Mouse (Mus musculus) granulocyte monocyte progenitor cell, adult 5-6 weeks (primary cell): ENCODE measurements at regions not wholly inside any gene's neighbourhood (a gene's known extent, or its start where the extent isn't known, plus 50 kb on each side); places are given as distances from the start of the nearest gene placed in this dataset.

Source experiments
- ATAC-seq: replicated peaks from 2 replicates; pipeline ENCODE4 v1.8.0; 2016; ENCODE audit warnings: mild to moderate bottlenecking, moderate TSS enrichment, inconsistent platforms; ENCODE audit not compliant: poor library complexity, severe bottlenecking

- no peak for ATAC-seq
Observed at GRCm38 (mm10) chr14:25244841-25245240, 214.1 kb upstream of the Zmiz1 start.

GRCm38 (mm10) chr14:25245691-25246090, 213.3 kb upstream of the Zmiz1 start:
- ATAC-seq = no peak

DNA sequence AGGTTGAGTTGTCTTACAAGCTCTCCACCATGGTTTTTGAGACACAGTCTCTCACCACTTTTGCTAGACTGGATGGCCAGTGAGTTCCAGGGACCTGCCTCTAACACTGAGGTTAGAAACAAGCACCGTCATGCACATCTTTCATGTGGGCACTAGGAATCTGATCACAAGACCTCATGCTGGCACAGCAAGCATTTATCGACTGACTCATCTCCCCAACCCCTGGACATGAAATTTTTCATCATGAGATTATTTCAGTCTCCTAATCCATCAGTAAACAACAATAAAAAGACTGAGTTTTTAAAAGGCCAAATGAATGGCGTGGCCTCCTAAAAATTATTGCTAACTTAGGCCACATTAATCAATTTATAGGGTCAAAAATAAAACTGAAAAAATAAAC, 210.0 kb upstream of the Zmiz1 start:
- no peak for ATAC-seq

GRCm38 (mm10) chr14:25253016-25253850, 205.8 kb upstream of the Zmiz1 start:
- no peak for ATAC-seq

DNA sequence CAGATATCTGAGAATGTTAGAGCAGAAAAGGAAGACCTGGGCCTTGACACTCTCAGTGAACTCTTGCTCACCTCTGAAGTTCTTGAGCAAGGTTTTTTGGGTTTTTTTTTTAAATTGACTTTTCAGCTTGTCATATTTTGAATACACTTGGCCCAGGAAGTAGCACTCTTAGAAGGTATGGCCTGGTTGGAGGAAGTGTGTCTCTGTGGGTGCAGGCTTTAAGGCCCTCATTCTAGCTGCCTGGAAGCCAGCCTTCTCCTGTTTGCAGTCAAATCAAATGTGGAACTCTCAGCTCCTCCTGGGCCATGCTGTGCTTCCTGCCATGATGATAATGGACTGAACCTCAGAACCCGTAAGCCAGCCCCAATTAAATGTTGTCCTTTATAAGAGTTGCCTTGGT, 195.9 kb upstream of the Zmiz1 start:
- ATAC-seq = no peak

DNA sequence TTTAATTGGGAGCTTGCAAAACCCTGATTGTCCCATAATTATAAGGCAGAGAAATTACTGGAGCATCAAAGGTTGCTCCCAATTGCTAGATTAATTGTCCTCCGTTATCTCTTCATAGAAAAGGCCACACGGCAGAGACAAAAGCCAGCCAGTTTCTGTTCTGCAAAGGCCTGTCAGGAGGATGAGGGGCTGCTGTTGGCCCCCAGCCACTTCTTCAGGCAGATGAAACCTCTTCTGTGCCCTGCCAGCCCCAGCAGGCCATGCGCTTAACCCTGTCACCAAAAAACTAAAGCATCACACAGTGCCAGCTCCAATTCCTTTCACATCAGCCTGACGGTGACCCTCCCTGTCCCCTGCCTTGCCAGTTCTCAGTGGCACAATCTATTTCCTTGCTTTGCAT, 192.1 kb upstream of the Zmiz1 start:
- no peak for ATAC-seq

- ATAC-seq = no peak
Observed at GRCm38 (mm10) chr14:25268090-25268631, 190.8 kb upstream of the Zmiz1 start.

DNA sequence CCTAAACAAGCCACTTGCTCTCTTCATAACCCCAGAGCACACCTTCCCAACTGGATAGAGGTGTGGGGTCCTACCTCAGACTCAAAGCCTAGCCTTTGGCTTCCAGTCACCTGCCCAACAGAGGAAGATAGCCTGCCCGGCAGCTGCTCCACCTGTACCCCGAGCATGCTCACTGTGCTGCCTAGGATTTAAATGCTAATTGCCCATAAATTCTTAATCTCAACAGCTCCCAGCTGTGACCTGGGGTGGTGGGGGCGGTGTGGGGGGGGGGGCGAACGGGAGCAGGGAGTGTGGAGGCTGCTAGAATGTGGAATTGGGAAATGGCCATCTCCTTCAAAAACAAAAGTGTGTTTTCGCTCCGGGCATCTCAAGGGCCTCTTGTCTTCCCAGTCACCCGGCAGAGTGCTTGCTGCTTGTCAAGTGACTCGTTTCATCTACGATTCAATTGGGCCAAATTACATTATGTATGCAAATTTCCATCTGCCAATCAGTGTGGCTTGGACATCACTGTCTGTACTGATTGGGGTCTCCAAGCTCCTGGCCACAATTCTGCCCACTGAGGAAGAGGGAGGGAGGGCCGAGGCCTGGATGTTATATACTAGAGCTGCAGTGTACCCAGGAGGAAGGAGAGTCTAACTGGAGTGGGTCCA, 188.6 kb upstream of the Zmiz1 start:
- ATAC-seq = no peak

- peak; percentile 79 for ATAC-seq
Observed at GRCm38 (mm10) chr14:25272366-25273156, 186.4 kb upstream of the Zmiz1 start.

DNA sequence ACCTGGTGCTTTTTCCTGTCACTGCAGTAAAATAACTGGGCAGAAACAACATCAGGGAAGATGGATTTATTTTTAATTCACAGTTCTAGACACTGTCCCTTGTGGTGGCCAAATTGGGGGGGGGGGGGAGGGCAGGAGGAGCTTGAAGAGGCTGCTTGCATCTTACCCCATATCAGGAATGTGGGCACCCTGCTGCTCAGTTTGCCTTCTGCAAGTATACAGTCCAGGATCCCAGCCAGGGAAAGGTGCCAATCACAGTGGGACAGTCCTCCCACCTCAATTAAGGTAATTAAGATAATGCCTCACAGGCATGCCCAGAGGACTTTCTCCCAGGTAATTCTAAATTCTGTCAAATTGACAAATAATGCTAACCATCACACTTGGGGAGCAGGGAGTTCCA, 179.2 kb upstream of the Zmiz1 start:
- ATAC-seq = no peak

DNA sequence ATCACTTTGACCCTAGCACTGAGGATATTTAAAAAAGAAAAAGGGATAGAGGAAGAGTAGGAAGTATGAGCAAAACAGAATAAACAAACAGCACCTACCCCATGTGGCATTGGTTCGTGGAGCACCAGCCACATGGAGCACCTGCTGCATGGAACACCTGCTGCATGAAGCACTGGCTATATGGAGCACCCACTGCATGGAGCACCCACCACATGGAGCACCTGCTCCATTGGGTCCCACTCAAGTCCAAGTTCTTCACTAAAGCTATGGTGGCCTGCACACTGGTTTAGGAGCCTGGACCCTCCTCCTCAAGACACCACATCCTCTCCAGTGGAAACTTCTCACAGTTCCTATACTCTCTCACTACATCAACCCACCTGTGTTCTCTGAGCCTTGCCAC, 166.4 kb upstream of the Zmiz1 start:
- no peak for ATAC-seq

GRCm38 (mm10) chr14:25294226-25294625, 164.8 kb upstream of the Zmiz1 start:
- no peak for ATAC-seq

DNA sequence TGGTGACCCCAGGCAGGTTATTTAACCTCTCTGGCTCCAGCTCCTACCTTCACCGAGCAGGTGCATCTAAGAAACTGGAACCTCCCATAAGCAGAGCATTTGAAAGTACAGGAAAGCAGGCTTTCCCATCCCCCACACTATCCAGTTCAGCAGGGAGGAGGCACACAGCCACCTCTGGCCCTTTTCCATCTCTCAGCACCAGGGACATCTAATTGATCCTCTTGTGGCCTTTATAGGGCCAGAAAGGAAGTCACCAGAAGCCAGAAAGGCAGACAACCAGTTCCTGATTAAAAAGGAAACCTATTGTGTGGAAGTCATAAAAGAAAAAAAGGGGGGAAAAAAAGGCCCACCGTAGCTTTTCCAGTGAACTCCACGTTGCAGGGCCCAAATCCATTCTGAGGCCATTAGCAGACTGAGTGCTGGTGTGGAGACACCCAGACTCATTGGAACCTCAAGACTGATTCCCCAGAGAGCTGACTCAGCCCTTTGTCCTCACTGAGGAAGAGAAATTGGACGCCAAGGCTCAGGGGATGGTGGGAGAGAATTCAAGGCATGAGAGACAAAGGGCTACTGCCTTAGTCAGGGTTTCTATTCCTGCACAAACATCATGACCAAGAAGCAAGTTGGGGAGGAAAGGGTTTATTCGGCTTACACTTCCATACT, 163.2 kb upstream of the Zmiz1 start:
- ATAC-seq = no peak

DNA sequence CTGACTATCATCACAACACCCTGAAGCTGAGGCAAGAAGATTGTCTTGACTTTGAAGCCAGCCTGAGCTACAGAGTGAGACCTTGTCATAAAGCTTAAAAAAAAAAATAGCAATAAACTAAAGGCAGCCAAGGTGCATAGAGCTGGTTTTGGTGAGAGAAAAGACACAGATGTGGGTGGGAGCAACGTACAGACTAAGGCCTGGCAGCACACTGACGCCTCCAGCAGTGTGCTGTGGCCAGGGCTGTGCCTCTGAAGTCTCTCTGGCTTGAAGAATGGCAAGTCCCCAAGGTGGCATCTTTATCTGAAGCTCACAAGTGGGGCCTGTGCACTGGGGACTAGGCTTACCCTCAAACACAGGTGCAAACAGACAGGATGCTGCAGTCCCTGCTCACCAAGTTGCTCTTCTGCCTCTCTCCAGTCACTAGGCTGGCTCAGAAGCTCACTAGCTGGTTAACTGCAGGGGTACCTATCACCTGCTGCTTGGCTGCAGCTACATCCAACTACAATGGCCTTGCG, 159.3 kb upstream of the Zmiz1 start:
- no peak for ATAC-seq

GRCm38 (mm10) chr14:25301336-25302031, 157.5 kb upstream of the Zmiz1 start:
- ATAC-seq = peak; percentile 93

DNA sequence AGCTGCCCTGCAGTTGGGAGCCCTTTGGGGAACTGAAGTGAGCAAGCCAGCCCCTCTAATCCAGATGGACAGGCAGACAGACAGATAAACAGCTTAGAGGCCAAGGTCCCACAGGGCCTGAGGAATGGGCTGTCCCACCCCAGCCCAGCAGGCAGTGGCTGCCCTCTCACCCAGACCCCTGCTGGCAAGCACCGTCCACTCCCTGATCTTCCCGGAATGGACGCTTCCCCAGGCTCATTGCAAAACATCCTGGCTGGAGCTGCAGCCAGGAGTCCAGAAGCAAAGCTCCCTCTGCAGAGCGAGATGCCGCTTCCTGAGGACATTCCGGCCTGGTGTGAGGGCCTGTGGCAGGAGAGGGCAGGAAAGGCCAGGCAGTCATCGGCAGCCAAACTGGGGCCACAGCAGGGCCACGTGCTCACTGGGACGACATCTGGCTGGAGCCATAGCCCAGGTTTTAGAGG, 154.6 kb upstream of the Zmiz1 start:
- ATAC-seq = no peak

- no peak for ATAC-seq
Observed at GRCm38 (mm10) chr14:25306166-25306565, 152.8 kb upstream of the Zmiz1 start.

- ATAC-seq = no peak
Observed at GRCm38 (mm10) chr14:25306961-25307654, 151.9 kb upstream of the Zmiz1 start.

GRCm38 (mm10) chr14:25308051-25308450, 150.9 kb upstream of the Zmiz1 start:
- ATAC-seq = no peak
